Mouse (Mus musculus) CH12.LX (cell line): Measurements from ENCODE around the gene Hps4.

Experiments
- CTCF ChIP-seq, 2 experiments: IDR thresholded peaks in 1 of 2; conservative IDR thresholded peaks in 1 of 2; 2 replicates each; pipeline ENCODE4 v1.5.1; 2011 to 2012; ENCODE audit warnings: low read depth in 2 of 2, low read length in 2 of 2, improper control_type of control experiment in 1 of 2, inconsistent platforms in 1 of 2, mild to moderate bottlenecking in 1 of 2, moderate library complexity in 1 of 2
- ELF1 ChIP-seq: IDR thresholded peaks from 2 replicates; pipeline ENCODE4 v1.6.1; 2014; ENCODE audit warnings: low read depth, mild to moderate bottlenecking, inconsistent platforms, low read length, improper control_type of control experiment
- EP300 ChIP-seq: IDR thresholded peaks from 2 replicates; pipeline ENCODE4 v1.6.1; 2011; ENCODE audit warnings: low read length, improper control_type of control experiment
- HCFC1 ChIP-seq: IDR thresholded peaks from 2 replicates; pipeline ENCODE4 v1.6.1; 2012; ENCODE audit warnings: low read depth, mild to moderate bottlenecking, inconsistent platforms, low read length, improper control_type of control experiment
- POLR2A ChIP-seq: IDR thresholded peaks from 2 replicates; pipeline ENCODE4 v1.6.1; 2011; ENCODE audit warnings: low read depth, mild to moderate bottlenecking, improper control_type of control experiment, low read length
- SIN3A ChIP-seq: IDR thresholded peaks from 2 replicates; pipeline ENCODE4 v1.6.1; 2012; ENCODE audit warnings: low read length, improper control_type of control experiment, inconsistent platforms
- TBP ChIP-seq: conservative IDR thresholded peaks from 2 replicates; pipeline ENCODE4 v1.6.1; 2011; ENCODE audit warnings: low read depth, low read length, improper control_type of control experiment
- UBTF ChIP-seq: IDR thresholded peaks from 2 replicates; pipeline ENCODE4 v1.6.1; 2012; ENCODE audit warnings: low read depth, mild to moderate bottlenecking, inconsistent platforms, low read length, improper control_type of control experiment, moderate library complexity
- USF1 ChIP-seq: IDR thresholded peaks from 2 replicates; pipeline ENCODE4 v1.6.1; 2014; ENCODE audit warnings: low read depth, mild to moderate bottlenecking, inconsistent platforms, low read length, improper control_type of control experiment
- USF2 ChIP-seq: conservative IDR thresholded peaks from 2 replicates; pipeline ENCODE4 v1.6.1; 2011; ENCODE audit warnings: low read depth, low read length, improper control_type of control experiment

GRCm38 (mm10) chr5:112295564-112295963 lies 47.3 kb upstream of the Hps4 start:
- no peak for TF ChIP-seq USF2
- TF ChIP-seq POLR2A: no peak
- TF ChIP-seq ELF1: no peak
- TF ChIP-seq CTCF (conservative IDR thresholded peaks at IDR 0.05 in 1 of 2, IDR thresholded peaks at IDR 0.05 in 1 of 2; ENCODE audit: low read depth in 2 of 2, low read length in 2 of 2): no peak
- TF ChIP-seq UBTF: no peak
- no peak for TF ChIP-seq HCFC1
- no peak for TF ChIP-seq USF1
- no peak for TF ChIP-seq TBP
- no peak for TF ChIP-seq SIN3A
- TF ChIP-seq EP300: no peak
